Mouse (Mus musculus) brain, embryonic 18.5 days (tissue): ENCODE measurements at regions not wholly inside any gene's neighbourhood (a gene's known extent, or its start where the extent isn't known, plus 50 kb on each side); places are given as distances from the start of the nearest gene placed in this dataset.

Experiments
- DNase-seq: peaks from one replicate; pipeline ENCODE4 v3.0.0-alpha.2; 2012; ENCODE audit warnings: low read depth, low spot score

DNA sequence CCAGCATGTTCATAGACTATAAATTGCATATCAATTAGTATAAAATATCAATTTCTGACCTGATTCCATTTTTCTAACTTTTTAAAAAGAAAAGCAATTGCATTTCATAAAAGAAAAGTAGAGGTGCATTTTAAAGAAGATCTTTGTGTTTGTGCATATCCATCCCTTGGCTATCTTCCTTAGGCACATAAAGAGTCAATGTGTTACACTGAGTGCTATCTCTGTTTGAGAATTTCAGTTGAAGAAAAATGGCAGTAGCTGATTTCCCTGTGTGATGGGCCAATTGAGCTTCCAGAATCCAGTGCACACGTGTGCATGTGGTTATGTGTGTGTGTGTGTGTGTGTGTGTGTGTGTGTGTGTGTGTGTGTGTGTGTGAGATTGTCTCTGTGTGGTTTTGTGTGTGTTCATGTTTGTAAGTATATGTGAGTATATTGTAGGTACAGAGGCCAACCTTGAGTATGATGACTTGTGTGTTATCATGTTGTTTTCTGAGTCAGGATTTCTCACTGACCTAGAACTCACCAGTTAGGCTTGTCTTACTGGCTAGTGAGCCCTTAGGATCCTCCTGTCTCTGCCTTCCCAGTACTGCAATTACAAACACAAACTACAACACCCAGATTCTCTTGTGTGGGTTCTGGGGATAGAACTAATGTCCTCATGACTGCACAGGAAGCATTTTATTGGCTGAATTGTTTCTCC lies 249.6 kb downstream of the Cdk5rap2 start:
- no peak for DNase-seq

DNA sequence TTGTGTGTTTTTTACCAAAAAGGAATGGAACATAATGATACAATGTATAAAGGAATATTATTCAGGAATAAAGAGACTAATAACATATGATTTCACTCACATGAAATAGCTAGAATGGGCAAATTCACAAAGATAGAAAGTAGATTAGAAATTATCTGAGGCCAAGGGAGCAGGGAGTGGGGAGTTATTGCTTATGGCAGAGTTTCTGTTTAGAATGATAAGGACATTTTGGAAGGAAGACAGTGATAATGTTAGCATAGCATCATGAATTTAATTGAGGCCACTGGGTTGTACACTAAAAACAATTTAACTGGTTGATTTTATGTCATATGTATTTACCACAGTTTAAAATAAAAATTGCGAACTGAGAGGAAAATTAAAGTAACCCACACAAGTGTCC lies 250.2 kb downstream of the Cdk5rap2 start:
- DNase-seq: no peak

DNA sequence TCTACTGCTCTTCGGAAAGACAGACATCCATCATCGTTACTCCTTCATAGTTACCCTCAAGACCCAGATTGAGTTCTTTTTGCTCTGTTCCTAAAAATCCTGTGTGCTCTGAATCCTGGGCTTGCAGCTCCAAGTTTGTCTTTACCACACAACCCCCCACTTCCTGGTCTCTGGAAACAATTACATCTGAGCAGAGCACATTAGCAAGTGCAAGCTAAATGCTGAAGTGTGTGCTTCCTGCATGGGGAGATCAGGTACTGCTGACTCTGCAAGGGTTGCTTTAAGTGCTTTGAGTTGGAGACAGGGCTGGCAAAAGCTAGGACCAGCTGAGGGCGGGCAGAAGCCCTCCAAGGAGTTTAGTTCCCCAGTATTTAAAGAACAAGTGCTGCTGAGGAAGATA lies 257.1 kb downstream of the Cdk5rap2 start:
- no peak for DNase-seq

DNA sequence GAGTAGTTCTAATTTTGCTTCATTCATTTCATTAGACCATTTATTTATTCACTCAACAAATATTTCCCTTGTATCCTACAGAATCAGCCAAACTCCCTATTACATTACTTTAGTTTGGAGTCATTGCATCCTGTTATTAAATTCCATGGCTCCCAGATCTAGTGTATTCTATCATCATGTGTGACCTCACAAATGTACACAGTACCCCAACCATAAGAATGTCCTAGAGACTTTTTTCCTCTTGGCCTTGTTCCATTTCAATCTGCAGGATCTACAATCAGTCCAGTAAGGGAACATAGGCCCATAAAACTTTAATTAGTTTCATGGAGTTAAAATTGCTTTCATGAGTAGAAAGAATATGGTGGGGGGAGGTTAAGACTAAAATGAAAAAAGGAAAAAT lies 301.2 kb downstream of the Cdk5rap2 start:
- no peak for DNase-seq

DNA sequence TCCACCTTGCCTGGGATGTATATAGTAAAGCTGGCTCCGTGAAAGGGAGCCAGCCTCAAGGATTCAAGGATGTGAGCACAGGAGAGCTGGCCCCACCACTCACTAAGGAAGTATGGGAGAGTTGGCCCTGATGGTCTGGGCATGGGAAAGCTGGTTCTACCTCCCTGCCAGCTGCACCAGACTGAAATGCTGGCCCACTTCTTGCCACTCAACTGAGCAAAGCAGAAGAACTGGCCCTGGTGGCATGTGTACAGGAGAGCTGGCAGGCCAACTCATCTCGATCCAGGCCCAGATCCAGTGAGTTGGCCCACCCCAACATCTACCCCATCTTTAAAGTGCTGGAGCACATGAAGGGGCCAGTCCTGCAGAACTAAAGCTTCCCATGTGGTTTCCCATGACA lies 304.5 kb downstream of the Cdk5rap2 start:
- no peak for DNase-seq

DNA sequence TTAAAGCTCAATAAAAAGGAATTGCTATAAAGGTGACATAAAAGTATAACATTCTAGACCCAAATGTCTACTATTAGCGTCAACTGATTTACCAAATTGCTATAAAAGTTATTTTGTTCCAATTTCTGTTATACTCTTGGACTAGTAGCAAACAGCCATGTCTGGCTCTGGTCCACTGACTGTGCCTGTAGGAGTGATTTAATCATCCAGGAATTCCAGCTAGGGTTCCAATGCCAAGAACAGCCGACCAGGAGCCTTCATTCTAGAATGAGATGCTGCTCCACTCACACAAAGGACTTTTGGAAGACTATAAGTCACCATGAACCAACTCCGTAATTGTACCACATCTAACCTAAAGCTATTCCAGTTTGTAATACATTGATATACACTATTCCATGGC lies 312.9 kb downstream of the Cdk5rap2 start:
- DNase-seq: no peak

DNA sequence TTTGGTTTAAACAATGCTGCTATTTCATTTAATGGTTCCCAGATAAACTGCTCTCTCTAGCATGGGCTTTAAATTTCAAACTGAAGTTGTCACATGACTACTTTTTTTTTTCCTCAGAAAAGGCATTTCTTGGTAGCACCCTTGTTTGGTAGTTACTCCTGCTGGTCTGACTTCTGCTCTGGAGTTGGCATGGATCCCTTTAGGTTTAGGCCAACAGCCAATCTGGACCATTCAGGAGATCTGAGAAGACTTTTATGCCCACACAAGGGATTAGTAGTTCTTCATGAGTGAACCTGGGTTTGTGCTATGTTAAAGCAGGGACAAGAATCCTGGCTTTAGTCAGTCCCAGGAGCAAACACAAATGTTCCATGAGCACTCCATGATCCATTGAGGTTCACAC lies 332.0 kb downstream of the Cdk5rap2 start:
- no peak for DNase-seq

DNA sequence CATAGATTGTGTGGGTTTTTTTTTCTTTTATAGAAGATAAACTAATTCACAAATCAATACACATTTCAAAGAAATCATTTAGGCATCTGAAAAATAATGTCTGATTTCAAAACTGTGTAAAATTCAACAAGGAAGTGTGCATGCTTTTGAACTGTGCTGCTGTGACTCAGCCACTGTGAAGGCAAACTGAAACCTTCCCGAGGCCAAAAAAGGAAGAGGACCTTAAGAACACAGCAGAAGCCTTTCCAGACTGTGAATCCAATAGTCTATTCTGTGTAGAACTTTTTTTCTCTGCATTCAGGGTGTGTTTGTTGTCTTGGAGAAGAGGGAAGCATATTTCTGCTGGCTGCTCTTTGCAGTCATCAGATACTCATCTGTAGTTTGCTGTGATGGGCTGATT lies 347.7 kb downstream of the Cdk5rap2 start:
- DNase-seq: no peak

DNA sequence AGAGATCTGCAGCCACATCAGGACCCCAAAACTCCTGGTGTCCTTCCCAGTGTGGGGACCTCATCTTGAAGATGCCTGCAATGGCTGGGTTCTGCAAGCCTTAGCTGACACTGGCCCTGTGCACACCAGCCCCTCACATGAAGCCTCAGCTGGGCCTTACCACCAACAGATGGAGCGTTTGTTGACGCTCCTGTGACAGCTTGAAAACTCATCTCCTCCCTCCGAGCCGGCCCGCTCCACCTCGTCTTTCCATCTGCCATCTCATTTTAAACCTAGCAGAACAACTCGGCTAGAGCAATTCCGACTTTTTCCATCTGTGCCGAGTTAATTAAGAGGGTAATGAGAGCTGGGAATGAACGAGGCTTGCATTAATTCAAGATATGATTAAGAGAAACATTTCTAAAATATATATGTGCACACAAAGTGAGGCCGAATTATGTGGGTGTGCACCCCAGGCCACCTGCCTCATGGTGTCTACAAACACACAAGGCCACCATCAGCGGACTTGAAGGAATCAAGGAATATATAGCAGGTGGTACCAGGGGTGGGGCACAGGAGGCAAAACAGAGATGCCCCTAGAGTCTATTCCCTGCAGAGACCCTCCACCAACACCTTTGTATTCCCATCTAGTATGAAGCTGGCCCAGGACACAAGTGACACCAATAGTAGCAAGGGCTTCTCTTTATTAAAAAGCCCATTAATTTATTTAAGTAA lies 351.3 kb downstream of the Cdk5rap2 start:
- DNase-seq: peak; percentile 61

DNA sequence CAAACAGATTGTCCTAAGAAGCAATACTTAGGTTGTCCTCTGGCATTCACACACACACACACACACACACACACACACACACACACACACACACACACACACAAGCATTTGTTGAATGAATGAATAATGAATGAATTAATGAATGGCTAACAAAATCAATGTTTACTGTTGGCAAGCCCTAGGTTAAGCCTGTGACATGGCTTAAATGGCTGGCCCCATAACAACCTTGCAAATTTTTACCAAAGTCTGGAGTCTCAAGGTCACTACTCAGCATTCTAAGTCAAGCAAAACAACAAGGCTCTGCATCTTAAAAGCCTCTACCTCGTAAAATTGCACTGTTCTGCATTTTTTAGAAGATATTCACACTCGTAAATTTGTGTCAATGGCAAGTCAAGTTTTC lies 357.1 kb downstream of the Cdk5rap2 start:
- no peak for DNase-seq

DNA sequence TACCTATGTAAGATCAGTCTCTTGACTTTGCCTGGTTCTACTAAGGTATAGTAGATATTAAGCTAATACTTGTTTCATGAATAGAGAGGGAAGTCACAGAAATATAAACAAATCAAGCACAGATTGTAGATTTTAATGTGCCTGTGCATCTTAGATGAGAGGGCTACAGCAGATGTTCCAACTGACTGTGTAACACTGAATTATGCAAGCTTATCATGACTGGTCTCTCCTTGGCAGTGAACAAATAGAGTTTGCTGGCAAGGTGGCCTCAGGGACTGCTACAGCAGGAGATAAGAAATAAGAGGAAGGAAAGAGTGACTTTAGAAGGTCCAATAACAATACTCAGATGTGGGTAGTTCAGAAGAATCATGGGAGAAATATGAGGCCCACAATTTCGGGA lies 372.0 kb downstream of the Cdk5rap2 start:
- no peak for DNase-seq

DNA sequence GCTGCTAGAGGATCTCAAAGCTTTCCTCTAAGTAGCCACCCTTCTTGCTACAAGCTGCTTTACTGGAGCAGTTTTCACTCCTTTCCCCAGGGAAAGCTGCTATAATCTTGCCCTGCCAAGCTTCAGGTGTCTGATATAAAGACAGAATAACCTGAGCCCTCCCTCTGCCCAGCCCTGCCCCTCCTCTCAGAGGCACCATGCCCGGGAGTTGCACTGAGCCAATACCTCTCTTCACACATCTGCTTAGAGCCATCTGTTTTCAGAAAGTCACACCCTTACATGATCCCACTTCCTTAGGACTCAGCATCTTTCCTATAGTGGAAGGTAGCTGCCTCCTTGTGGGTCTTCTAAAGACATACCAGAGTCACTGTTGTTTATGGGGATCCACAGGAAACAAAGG lies 374.3 kb downstream of the Cdk5rap2 start:
- DNase-seq: no peak

DNA sequence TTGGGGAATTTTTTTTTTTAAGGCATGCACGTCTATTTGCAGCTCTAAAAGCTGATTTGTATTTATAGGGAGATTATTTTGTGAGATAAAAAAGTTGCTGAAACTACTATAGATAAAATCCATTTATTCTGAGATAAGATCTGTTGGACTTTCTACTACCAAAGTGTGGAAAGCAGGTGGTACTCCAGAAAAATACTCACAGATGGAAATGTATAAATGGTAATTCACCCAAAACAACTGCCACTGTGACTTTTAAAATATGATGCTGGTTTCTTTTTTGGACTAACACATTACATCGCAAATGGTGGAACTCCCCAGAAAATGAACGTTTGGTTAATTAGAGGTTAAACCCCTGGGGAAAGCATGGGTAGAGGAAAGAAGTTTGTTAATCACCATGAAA lies 377.7 kb downstream of the Cdk5rap2 start:
- no peak for DNase-seq

DNA sequence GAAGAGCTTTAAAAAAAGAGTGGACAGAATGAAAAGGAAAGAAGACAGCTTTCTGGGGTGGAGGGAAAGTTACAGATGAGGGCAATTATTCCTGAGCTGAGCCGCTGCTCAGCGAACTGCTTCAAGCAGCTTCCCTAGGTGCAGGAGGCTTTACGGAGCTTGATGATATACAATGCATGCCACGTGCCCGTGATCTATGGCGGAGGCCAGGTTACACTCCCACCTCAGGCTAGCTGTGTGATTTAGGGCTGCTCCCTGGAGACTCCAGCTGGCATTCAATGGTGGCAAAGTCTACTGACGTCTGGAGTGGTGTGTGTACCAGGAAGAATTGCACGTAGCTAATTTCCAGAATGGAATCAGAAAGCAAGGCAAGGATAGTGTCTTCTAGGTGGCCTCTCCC lies 383.4 kb downstream of the Cdk5rap2 start:
- DNase-seq: no peak

DNA sequence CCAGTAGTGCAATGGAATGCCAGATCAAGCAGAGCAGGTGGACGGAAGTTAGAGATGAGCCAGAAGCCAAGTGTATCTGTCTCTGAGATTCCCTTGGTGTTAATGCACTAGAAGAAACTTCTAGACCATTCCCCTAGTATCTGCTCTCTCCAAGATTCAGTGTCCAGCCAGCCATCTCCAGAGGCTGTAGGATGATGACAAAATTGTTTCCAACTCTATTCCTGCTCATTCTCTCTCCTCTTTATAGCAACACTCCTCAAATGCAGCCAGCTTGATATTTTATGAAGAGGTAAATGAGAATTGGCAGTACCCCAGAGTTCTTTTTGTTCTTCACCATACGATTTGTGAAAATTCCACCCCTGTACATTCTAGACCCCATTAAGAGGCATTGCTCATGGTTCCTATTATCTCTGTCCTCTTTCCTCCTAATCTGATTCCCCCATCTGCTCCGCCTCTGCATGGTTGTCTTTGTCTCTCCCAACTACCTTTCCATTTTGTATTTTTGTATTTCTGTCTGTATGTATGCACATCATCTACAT lies 385.3 kb downstream of the Cdk5rap2 start:
- DNase-seq: no peak

DNA sequence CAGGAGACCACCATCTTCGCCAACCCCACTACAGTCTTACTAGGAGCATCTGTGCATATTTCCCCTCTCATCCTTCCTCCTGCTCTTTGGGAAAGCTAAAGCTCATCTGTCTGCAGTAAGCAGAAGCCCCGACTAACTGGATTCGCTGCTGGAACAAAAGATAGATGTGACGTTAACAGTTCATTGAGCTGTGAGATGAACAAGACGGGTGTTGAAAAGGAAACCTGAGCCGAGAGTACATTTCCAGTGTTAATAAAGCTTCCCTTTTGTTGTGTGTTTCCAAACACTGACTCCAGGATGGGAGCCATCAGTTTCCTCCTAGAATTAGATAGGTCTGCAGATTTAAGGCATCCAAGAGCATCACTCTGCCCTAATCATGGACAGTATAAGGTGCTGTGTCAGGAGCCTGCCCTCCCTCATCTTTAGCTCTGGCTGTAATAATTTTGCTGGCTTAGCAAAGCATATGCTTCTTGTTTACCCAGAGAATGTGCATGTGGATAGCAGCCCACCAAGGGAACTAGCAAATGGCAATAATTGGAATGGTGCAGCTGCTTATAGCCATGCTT lies 389.3 kb downstream of the Cdk5rap2 start:
- no peak for DNase-seq

DNA sequence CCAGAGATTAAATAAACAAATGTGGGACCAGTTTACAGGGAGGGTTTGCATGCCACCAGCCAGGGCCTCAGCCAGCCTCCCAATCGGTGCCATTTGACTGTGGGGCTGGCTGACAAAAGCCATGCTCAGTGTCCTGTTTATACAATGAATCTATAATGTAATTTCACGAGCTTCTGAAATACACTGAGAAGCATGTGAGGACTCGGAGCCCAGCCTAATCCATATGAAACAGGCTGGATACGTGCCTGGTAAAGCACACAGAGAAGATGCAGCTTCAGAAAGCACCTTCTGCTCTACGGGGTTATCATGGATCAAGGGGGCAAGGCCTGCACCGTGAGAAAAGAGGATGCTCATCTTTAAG lies 398.0 kb downstream of the Cdk5rap2 start:
- no peak for DNase-seq

DNA sequence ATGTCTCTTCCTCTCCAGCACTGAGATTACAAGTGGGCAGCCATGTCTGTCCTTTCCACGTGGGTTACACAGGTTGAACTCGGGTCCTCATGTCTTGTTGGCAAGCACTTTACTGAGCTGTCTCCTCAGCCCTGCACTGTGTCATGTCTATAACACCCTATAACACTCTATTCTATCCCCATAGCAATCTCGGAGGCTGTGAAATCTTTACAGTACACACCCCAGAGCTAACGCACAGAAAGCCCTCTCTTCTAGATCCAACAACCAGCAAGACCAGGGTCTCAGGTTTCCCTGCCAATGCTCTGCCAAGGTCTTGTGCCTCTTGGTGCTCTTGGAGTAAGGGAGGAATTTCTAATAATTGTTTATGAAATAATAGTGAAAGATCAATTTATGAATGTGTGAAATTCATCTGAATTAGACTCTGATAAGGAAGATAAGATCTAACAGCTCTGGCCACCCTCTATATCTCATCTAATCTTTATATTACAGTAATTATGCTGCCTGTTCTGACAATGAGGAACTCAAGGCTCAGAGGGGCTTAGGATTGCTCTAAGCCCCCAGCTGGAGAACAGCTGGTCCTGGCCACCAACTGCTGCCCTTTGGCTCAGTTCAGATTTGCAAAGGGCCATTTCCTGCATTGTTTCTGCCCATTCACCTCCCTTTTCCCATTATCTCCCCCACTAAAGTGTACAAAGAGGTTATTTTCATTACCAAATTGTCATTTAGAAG lies 398.6 kb downstream of the Cdk5rap2 start:
- DNase-seq: no peak

DNA sequence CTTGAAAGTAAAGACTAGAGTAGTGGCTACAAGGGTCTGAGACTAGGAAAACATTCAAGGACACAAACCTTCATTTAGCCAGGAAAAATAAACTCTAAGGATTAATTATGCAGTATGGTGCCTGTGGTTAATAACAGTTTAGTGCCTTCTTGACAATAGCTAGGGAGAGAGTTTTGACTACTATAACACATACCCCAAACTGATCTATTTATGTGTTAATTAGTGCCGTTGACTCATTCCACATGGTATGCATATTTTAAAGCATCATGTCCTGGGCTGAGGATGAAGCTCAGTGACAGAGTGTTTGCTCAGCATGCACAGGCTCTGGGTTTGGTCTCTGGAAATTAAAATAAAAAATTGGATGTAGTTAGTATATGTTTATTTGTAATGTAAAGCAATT lies 399.8 kb downstream of the Cdk5rap2 start:
- no peak for DNase-seq

DNA sequence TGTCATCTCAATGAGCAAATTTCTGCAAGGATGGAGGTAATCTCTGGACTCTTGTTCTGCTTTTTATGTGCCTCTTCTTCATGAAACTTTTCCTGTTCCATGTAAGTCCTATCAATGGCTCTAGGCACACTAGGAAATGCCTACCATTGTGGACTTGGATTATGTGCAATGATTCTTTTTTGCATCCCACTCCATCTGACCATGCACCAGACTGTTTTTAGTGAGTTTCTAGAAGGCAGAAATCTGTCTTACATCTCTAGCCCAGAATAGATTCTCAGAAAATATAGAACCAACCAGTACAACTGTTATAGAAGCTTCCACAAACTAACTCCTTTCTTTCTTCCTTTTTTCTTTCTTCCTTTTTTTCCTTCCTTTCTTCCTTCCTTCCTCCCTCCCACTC lies 405.3 kb downstream of the Cdk5rap2 start:
- no peak for DNase-seq

DNA sequence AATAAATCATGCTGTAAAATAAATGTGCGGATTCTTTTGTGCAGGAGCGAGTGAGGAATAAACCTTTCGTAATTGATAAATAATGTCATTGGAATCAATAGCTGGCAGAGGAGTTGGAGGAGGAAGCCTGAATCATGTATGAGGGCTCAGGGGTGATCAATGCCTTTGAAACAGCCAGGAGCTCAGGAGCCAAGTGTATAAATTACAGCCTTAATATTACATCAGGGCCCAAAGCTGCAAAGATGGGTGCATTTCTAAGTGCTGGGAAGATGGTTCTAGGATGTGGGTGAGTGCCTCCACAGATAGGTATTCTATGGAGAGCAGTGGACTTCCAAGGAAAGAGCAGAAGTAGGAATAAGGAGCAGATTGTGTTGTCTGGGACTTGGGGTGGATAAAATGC lies 417.0 kb downstream of the Cdk5rap2 start:
- no peak for DNase-seq

DNA sequence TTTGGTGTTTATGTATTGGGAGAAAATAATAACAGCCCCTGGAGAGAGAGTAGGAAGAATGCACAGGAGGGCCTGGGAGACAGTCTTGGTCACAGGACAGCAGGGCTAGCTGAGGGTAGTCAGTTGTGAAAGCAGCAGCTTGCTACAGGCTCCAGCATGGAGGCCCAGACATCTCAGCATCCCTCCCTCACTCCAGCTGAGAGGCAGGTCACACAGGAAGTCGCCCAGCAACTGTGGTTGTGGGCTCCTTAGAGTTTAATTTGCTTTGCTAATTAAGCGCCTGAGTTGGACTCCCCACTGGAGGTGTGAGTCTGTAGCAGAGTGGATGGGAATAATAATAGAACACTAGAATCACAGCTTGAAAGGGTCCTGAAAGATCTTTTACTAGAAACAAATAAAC lies 436.0 kb downstream of the Cdk5rap2 start:
- no peak for DNase-seq
